Mouse (Mus musculus) macrophage (primary cell): ENCODE results near the gene Batf. TPM values are rescaled to one million over a fixed set of nuclear protein-coding genes. Genes with fewer than 3 reads are reported as not detected.

Experiments
- H3K27ac ChIP-seq: fragments of 350-480 bp; formaldehyde crosslinking; 2 replicates; pipeline ENCODE4 v1.9.0; 2021
- H3K36me3 ChIP-seq: fragments of 350-480 bp; formaldehyde crosslinking; 2 replicates; pipeline ENCODE4 v1.9.0; 2021; ENCODE audit errors: inconsistent target
- H3K4me3 ChIP-seq: fragments of 350-480 bp; formaldehyde crosslinking; 2 replicates; pipeline ENCODE4 v1.9.0; 2021; ENCODE audit errors: inconsistent target
- H3K79me2 ChIP-seq: fragments of 350-480 bp; formaldehyde crosslinking; 2 replicates; pipeline ENCODE4 v1.9.0; 2021; ENCODE audit errors: inconsistent target
- WGBS: methylation state at CpG from one replicate; pipeline ENCODE4 v1.1.7; 2026; ENCODE audit warnings: inconsistent platforms; ENCODE audit not compliant: missing documents; 5-methylcytosine and 5-hydroxymethylcytosine counted together
- polyA plus RNA-seq: library from polyadenylated mRNA; stranded (reverse); fragments of 250-400 nt; gene quantifications from 3 replicates; pipeline ENCODE4 v1.2.4, GENCODE M21; 2018; ENCODE audit warnings: inconsistent platforms

Batf gene
- polyA plus RNA-seq, 1 experiment from 2014 or later, result 21.9 TPM

DNA sequence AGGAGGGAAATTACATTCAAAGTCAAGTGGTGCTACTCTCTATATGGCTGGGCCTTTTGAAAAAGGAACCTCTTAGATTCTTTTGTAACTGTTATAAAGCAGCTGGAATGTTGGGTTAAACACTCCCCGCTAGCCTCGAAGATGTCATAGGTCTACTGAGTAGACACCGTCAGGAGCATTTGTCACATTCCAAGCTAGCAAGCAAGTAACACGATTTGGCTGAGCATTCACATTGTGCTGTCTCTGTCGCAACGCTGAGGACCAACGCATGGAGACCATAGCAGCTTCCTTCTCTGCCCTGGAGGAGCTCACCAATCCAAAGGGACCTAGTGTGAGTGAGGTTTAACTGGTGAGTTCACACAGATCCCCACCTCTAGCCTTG lies 14.4 kb downstream of the Batf start:
- WGBS, result 89% methylated on average over 7 of the region's 7 CpGs
- no peak overlapping the region for H3K27ac ChIP-seq
- no peaks in the 10 kb centered on the region; the same call in 1 of the 2 replicates for H3K79me2 ChIP-seq
- no peaks in the 10 kb centered on the region for H3K36me3 ChIP-seq
- no peak overlapping the region for H3K4me3 ChIP-seq

DNA sequence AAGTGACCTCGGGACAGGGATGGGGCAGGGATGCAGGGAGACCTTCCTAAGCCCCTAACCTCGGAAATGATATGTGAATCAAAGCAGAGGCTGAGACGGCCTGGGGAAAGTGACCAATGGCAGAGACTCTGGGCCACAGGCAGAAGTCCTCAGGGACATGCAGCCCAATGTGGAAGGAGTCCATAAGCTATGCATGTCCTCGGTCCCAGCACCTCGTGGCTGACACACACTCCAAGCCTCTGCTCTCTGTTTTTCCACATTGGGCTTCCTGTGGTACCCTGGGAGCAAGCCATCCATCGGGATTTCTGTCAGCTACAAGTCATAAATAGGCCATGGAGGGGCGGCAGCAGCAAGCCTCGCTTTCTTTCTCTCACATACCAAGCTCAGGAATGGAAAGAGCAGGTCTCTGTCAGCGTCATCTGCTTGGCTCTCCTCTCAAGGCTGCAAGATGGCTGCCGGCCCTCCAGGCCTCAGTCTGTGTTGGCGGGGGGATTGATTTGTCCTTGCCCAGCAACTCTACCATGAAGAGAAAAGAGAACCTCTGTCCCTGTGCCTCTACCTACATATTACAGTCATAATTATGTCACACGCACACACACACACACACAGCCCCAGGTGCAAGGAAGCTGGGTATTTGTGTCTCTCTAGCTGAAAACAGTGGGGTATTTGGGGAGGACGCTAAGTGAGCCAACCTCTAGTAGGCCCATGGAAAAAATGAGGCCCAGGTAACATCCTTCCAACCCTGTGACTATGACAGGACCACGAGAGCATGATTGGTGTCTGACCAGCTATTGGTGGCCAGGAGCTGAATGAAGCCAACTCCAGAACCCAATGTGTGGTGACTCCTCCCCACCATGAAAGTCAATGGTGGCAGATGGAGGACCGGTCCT lies 15.9 kb downstream of the Batf start:
- WGBS, result 96% methylated on average over 15 of the region's 15 CpGs
- no peak overlapping the region for H3K4me3 ChIP-seq
- H3K79me2 ChIP-seq, result no peaks in the 10 kb centered on the region
- no peaks in the 10 kb centered on the region for H3K36me3 ChIP-seq
- no peak overlapping the region for H3K27ac ChIP-seq

DNA sequence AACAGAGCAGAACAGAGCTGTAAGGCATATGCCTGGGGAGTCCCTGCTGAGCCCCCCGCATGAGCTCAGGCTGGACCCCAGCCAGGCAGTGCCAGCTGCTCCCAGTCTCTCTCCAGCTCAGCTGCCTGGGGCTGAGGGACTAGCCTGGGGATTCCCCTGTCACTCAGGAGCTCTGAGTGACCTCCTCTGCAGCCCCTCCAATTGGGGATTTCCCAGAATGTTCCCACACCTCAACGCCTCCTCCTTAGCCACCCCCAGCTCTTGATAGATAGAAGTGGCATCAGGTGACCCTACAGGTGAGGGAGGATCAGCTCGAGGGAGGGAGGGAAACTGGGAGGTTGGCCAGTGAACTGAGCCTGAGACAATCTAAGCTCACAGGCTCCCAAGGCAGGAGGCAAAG lies 17.0 kb downstream of the Batf start:
- Histone ChIP-seq H3K36me3 (no peaks in the 10 kb centered on the region), H3K27ac (no peak overlapping the region)
- 87% methylated on average over 3 of the region's 3 CpGs for WGBS

DNA sequence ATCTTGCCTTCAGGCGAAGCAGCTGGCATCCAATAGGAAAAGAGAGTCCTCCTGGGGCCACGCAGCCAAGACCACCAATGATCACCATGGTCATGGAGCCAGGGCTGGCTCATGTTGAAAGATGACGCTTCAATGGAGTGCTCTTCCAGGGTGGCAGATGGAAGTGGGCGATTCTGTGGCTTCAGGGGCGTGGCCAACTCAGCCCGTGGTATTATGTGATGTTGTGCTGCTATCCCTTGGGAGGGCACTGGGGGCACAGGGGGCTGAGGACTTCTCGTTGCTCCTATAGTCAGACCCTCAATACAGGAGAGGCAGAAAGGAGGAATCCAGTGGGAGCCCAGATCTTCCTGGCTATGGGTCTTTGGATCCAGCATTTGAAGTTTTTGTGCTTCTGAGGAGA lies 18.1 kb downstream of the Batf start:
- no peaks in the 10 kb centered on the region for H3K36me3 ChIP-seq
- H3K79me2 ChIP-seq, result no peaks in the 10 kb centered on the region
- H3K27ac ChIP-seq, result peak overlapping the region; percentile 92
- H3K4me3 ChIP-seq, result no peak overlapping the region
- WGBS, result 31% methylated on average over 6 of the region's 7 CpGs

More for the DNA sequence above, 17.0 kb downstream of the Batf start:
- H3K79me2 ChIP-seq, result no peaks in the 10 kb centered on the region
- no peak overlapping the region for H3K4me3 ChIP-seq

DNA sequence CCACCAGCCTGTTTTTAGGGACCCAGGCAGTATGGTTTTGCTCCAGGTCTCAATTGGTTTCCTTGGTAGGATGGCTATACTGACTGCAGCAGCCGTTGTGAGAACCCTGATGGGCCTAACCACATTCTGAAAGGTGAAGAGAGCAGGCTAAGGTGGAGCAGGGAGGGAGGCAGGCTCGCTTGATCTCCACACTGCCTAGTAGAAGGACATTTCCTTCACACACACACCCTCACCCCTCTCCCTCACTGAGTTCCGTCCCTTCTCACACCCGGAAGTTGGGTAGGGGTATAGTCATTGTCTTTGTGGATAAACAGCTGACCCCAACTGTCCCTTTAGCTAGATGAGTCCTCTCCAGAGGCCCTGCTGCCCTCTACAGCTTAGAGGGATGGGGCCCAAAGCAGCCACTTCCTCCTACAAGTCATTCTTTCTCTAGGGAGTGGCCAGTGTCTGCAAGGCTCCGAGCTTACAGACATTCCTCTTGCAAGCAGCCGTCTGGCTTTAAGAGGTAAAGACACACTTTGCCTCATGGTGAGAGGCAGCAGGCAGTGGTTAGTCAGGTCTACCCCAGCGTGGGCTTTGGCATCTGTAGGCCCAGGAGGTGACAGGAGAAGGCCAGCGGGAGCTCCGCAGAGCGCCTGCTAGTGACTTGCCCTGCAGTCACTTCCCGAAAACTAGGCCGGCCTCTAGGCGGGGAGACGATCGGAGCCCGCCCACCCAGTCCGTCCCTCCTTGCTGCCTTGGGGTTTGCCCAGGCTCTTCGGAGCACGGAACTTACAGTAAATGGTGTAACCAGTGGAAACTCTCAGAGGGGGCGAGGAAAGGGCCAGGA lies 18.7 kb downstream of the Batf start:
- Histone ChIP-seq H3K27ac (peak overlapping the region; percentile 92), H3K36me3 (no peaks in the 10 kb centered on the region), H3K4me3 (peak overlapping the region; percentile 31), H3K79me2 (no peaks in the 10 kb centered on the region)
- WGBS, result 3% methylated on average over 20 of the region's 20 CpGs

DNA sequence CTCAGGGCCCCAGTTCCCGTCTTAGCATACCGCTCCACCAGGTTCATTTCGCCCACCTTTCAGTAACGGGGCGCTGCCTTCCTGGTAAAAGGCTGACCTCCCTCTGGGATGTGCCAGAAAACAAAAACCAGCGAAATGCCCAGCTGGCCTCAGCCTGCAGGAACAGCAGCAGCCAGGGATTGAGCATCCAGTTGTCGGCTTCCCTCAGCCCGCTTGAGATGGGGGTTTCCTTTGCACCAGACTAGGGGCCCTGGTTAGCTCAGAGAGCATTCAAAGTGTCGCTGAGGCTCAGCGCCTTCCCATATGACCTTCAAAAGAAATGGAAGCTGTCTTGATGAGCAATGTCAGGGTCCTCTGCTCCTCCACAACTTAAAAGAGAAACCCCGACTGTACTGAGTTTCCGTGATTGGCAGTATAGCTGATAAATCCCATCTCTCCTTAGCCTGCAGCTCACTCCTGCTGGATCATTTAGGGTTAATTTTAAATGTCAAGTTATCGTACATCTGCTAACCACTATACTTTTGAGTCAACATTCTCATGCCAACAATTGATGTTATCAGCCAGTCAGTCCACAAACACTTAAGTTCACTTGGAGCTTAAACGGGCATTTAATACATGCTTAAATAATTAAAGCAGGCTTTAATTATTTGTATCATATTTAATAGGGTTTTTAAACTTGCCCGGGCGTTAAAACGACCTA lies 19.5 kb downstream of the Batf start:
- no peaks in the 10 kb centered on the region for H3K36me3 ChIP-seq
- 31% methylated on average over 15 of the region's 17 CpGs for whole genome bisulfite sequencing
- no peaks in the 10 kb centered on the region for H3K79me2 ChIP-seq
- H3K27ac ChIP-seq, result peak overlapping the region; percentile 92
- H3K4me3 ChIP-seq, result peak overlapping the region; percentile 31

DNA sequence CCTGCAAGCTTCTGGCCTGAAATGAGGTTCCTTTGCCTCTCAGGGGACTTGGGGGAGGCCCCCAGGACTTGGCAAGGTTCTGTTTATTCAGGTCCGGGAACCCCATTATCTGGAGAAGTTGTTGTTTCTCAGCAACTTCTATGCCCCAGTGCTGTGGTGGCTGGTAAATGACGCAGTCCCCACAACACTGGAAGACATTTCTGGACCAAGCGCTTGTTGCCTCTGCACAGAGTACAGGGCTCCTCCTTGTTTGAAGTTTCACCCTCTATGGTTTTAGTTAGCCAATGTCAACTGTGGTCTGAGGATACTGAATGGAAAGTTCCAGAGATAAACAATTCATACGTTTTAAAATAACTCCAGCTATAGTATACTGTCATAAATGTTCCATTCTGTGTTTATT lies 20.4 kb downstream of the Batf start:
- 100% methylated on average over 3 of the region's 4 CpGs for WGBS

DNA sequence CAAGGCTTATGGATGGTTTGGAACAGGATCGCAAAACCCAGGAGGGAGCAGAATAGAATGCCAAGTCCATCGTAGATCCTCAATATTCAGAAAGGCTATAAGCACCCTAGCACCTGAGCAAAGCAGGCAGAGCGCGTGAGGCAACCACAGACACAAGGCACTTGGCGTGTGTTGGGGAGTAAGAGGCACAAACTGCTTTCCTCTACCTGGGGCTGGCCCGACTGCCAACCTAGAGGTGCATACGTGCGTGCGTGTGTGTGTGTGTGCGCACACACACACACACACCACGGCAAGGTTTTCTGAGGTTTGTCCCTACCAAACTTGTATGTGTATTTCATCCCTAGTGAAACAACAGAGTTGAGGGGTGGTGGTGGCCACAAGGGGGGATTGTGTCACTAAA lies 20.9 kb downstream of the Batf start:
- Histone ChIP-seq H3K27ac (no peak overlapping the region), H3K79me2 (no peaks in the 10 kb centered on the region), H3K36me3 (no peaks in the 10 kb centered on the region), H3K4me3 (no peak overlapping the region)
- 94% methylated on average over 11 of the region's 11 CpGs for WGBS

More for the DNA sequence above, 20.4 kb downstream of the Batf start:
- Histone ChIP-seq H3K36me3 (no peaks in the 10 kb centered on the region), H3K27ac (no peak overlapping the region), H3K4me3 (no peak overlapping the region), H3K79me2 (no peaks in the 10 kb centered on the region)

DNA sequence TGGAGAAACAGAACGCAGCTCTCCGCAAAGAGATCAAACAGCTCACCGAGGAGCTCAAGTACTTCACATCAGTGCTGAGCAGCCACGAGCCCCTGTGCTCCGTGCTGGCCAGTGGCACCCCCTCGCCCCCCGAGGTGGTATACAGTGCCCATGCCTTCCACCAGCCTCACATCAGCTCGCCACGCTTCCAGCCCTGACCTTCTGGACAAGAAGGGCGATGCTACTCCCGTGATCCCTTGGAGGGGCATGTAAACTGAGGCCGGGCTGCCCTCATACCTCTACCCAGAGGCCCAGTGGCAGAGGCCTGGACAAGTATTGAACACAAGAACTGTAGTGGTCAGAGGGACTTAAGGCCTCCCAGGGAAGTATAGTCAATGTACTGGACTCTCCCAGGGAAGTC lies 22.1 kb downstream of the Batf start:
- no peak overlapping the region for H3K4me3 ChIP-seq
- H3K27ac ChIP-seq, result no peak overlapping the region
- WGBS, result 87% methylated on average over 12 of the region's 12 CpGs
- H3K79me2 ChIP-seq, result no peaks in the 10 kb centered on the region
- H3K36me3 ChIP-seq, result no peaks in the 10 kb centered on the region

DNA sequence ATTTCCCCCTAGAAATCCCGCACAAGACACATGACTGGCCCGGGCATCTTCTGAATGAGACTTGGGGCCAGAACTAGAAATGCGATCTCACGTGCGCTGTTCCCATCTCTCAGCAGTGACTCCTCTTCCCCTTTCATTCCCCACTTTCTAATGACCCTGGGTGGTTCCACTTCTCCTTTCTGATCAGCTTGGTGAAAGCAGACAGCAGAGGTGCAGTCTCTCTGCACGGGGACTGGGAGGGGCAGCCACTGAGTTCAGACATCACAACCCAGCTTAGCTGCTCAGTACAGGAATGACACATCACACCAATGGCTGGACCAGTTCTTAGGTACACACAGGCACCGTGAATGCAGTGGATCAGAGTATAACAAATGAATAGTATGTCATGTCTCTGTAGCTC lies 24.2 kb downstream of the Batf start:
- Histone ChIP-seq H3K79me2 (no peaks in the 10 kb centered on the region), H3K36me3 (no peaks in the 10 kb centered on the region), H3K27ac (no peak overlapping the region), H3K4me3 (no peak overlapping the region)
- 10% methylated on average over 7 of the region's 7 CpGs for WGBS

DNA sequence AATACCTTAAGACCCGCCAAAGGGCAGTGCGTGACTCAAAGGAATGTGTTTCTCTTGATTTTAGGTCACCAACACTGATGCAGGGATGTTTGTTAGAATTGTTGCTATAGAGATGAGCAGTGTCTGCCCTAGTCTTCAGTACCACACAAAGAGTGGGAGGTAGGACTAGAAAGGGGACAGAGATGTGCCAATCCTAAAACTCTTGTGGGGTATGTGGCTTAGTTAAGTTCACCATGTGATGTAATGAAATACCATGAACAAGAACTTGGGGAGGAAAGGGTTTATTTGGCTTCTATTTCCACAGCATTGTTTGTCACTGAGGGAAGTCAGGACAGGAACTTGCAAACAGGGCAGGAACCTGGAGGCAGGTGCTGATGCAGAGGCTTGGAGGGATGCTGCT lies 26.1 kb downstream of the Batf start:
- no peak overlapping the region for H3K4me3 ChIP-seq
- no peaks in the 10 kb centered on the region for H3K79me2 ChIP-seq
- no peak overlapping the region for H3K27ac ChIP-seq
- 97% methylated on average over 2 of the region's 2 CpGs for WGBS
- H3K36me3 ChIP-seq, result no peaks in the 10 kb centered on the region

DNA sequence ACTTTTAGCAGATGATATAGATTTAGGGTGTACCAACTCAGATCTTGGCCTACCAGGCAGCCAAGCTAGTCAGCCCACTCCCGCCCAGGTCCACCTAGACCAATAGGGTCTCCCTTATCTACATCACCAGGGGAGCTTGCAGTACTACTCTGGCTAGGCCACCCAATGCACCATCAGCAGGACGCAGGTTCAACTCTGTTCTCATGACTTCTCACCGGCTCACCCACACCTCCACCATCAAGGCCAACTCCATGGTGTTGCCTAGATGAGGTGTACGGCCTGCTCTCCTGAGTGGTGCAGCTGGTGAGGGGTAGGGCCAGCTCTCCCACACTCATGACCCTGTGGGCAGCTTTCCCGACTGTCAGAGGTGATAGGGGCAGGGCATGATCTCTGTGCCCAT lies 27.7 kb downstream of the Batf start:
- WGBS, result 100% methylated on average over 5 of the region's 5 CpGs

DNA sequence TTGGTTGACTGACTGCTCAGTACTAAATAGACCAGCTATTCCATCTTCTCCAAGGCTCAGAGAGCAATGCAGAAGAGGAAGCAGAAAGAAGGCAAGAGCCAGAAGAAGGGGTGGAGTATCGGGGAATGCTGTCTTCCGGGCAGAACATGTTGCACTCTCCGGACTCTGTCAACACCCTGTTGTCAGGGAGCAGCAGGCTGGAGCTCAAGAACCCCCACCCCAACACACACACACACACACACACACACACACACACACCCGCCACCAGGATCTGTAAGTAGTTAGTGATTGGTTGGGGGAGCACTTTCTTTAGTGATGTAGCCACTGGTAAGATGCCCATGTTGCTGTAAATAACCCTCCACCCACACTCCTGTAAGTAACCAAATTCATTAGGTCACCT lies 38.8 kb downstream of the Batf start:
- no peak overlapping the region for H3K27ac ChIP-seq
- 78% methylated on average over 3 of the region's 4 CpGs for WGBS
- H3K36me3 ChIP-seq, result no peaks in the 10 kb centered on the region
- H3K79me2 ChIP-seq, result no peaks in the 10 kb centered on the region
- no peak overlapping the region for H3K4me3 ChIP-seq

More for the DNA sequence above, 27.7 kb downstream of the Batf start:
- H3K4me3 ChIP-seq, result no peak overlapping the region
- no peaks in the 10 kb centered on the region for H3K36me3 ChIP-seq
- no peak overlapping the region for H3K27ac ChIP-seq
- no peaks in the 10 kb centered on the region for H3K79me2 ChIP-seq

DNA sequence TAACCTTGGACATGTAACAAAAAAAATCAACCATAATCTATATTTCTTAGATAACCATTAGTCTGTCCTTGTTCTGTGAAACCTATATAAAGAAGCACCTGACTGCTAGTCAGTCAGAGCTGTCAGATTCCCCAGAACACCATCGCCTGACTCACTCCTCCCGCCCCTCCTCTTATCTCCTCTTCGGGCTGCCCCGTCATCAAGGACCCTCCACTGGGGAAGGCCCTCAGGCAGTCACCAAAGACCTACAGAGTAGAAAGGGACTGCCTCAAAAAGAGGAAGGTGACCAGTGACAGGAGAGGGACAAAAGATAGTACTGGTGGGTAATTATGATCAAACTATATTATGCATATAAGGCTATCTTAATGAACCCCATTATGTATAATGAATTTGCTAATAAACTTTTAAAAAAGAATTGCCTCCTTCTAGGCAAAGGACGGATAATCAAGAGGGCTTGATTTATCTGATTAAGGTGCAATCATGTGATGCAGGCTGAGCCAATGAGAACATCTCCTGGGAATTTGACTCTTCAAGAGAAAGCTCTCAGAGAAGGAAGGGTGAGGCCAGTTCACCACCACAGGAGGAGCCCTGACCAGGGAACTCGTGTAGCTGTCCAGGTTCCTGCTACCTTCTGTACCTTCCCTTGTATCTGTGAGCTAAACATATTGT lies 40.4 kb downstream of the Batf start:
- Histone ChIP-seq H3K27ac (no peak overlapping the region), H3K79me2 (no peaks in the 10 kb centered on the region), H3K4me3 (no peak overlapping the region), H3K36me3 (no peaks in the 10 kb centered on the region)
- 73% methylated on average over 6 of the region's 6 CpGs for WGBS
